Mouse (Mus musculus): ENCODE data around the gene Rnf215.
"Not testable (repeated sequence)": the region's sequence is repeated elsewhere in the genome, so short reads cannot be mapped to it uniquely, and the experiment has no call there.

The Rnf215 gene

DNA sequence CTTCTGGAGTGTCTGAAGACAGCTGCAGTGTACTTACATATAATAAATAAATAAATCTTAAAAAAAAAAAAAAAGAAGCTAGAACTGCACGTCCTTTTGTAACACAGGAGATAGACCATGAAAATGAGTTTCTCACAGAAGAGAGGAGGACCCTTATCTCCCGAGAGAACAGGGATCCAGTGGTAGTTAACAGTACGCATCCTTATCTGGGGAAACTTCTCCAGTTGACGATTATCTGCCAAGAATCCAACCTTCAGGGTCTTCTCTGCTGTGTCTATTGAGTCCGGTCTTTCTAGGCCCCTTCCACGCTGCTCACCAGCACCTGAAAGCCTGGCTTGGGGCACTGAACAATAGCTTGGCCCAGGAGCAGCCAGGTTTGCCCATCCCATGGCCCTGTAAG, 21.0 kb upstream of the Rnf215 start:
- no peak for DNase-seq

DNA sequence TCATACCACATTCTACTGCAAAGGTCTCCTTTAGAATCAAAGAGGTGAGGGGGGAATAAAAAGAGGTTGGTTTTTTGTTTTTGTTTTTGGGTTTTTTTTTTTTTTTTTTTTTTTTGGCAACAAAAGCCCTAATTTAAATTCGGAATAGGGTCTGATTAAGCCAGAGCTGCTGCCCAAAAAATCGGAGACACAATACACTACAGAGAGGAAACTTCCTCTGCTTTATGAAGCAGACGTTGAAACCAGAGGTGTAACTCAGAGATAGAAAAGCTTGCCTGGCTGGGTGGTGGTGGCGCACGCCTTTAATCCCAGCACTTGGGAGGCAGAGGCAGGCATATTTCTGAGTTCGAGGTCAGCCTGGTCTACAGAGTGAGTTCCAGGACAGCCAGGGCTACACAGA, 20.5 kb upstream of the Rnf215 start:
- DNase-seq: not testable (repeated sequence)

DNA sequence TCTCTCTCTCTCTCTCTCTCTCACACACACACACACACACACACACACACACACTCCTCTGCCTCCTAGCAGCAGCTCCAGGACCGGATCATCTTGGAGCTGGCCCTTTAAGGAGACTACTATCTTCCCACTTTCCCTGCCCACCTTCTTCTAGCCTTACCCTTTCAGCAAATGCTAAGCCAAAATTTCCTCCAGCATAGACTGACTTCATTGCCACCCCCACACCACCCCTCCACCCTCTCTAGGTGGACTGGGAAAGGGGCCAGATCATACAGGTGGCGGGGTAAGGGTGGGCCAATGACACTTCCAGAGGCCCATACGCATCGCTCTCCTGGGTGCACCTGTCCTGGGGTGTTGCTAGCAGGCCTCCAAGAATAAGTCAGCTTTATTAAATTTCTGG, 19.6 kb upstream of the Rnf215 start:
- DNase-seq: no peak

DNA sequence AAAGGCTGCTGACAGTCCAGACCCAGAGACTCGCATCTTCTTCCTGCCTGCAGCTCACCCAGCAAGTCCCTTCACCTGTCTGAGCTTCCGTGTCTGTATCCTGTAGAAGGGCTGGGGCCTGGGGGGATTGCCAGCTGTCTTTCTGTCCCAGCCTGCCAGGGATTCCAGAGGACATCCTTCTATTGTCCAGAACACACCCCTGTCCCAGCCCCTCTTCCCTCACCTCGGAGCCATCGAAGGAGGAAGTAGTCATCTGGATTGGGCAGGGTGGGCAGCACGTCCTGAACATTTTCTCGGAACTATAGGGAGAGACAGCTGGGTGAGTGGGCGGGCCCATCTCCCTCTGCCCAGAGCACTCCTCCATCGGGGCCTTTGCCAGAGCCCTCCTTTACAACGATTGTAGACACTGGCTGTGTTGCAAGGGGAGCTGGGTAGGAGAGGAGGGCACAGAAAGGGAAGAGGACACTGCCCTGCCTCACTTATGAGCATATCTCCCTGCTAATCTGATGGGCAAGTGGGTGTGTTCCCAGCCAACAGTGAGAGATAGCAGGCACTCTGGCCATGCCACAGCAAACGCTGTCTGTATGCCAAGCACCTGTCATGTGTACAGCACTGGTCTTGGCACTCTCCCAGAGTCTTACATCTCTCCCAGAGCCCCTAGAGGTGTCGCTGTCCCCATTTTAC, 18.4 kb upstream of the Rnf215 start:
- DNase-seq: no peak

DNA sequence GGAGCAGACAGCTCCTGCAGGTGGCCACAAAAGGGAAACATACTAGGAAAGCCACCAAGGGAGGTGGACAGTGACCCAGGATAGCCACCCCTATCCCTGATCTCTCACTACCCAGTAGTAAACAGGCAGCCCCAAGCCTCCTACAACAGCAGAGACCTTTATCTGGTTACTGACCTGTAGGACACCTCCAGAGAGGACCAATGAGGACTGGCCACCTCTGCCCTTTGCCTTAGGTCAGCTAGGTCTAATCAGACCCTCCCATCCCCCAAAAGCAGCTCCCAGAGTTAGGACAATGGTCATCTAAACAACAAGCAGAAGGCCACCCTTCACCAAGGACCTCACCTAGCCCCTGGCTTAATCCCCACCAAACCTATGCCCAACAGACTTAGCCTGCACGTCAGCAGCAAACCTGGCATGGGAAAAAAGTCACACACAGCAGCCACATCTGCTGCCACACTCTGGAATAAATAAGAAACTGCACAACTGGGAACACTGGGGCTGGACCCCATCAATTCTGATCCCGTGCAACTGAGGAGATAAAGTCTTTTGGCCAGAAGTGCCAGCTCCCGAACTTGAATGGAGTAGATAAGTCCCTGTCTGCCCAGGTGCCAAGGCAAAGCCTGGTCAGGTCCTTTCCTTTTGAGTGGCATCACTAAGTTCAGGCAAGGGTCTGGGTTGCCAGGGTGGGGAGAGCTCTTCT, 17.5 kb upstream of the Rnf215 start:
- no peak for DNase-seq

DNA sequence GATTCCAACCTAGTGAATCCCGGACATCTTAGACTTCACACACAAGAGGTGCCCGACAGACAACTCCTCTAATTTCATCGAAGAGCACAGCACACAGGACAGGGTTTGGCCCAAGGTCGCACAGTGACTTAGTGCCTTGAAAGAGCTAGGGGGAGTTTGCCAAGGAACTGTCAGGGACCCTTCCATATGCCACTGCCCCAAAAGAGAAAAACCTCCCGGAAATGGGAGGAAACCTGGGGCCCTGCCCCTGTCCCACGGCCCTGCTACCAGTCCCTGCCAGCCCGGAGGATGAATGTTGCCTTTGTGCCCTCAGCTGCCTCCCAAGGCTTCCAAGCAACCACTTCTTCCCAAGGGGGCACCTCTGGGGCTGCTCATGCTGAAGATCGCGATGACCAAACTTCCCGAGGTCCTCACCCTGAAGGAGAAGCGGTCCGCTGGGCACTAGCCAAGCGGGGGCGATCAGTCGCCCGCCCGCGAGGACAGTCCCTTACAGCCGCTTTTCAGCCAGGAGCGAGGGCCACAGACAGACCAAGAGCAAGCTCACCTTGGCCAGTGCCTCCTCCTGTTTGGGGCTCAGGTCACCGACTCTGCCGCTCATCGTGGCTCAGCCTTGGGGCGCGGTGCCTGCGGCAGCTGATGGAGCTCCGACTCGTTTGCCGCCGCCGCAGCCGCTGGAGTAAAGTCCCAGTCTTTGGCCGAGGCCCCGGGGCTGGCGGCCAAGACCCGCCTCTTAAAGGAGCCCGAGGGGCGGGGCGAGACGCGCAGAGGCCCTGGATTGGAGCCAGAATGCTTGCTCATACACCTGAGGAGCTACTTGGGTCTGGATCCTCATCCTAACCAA, 16.7 kb upstream of the Rnf215 start:
- peak; percentile 70 to 81 for DNase-seq

DNA sequence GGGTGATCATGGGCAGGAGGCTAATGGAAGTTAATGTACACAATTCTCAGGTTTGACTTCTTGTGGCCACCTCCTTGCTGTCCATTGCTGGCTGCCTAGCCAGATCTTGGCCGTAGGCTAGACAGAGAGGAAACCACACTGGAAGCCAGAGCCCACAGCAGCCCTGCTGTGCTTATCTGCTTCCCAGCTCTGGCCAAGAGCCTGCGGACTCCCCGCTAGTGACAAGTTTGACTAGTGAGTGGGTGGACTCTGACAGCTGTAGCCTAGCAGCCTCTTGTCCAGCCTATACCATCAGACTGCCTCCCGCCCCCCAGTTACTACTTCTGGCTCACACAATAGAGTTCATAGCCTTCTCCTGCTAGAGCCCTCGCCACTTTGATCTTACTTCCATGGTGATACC, 15.4 kb upstream of the Rnf215 start:
- no peak for DNase-seq

DNA sequence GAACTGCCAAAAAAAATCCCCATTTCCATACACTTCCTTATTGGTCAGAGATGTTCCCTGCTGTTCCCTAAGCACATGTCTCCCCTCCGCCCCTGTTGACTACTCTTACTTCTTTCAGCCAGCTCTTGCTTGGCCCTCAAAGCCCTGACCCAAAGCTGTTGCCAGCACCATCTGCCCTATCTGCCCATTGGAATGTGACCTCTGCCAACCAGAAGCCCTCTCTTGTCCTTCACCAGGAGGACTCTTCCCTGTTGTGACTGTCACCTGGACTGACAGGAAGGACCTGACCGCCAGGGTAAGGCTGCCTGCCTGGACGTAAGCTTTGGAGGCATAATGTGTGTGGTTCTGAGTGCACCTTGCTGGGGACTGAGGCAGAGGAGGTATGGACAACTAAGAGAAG, 13.3 kb upstream of the Rnf215 start:
- DNase-seq: no peak

DNA sequence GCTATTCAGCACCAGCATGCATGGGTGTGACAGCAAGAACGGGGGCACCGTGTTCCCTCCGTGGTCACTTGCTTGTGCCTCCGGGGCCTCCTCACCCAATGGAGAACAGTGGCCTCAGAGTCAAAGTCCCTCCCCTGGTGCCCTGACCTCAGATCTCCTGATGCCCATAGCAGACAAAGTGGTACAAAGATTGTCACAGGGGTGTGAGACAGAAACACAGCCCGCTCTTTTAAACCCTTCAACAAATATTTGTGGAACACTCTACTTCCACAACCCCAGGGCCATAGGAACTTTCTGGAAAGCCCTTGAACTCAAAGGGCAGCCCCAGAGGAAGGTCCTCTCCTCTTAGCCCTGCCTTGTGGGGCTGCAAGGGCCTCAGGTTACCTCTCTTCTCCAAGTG, 12.8 kb upstream of the Rnf215 start:
- DNase-seq: no peak

DNA sequence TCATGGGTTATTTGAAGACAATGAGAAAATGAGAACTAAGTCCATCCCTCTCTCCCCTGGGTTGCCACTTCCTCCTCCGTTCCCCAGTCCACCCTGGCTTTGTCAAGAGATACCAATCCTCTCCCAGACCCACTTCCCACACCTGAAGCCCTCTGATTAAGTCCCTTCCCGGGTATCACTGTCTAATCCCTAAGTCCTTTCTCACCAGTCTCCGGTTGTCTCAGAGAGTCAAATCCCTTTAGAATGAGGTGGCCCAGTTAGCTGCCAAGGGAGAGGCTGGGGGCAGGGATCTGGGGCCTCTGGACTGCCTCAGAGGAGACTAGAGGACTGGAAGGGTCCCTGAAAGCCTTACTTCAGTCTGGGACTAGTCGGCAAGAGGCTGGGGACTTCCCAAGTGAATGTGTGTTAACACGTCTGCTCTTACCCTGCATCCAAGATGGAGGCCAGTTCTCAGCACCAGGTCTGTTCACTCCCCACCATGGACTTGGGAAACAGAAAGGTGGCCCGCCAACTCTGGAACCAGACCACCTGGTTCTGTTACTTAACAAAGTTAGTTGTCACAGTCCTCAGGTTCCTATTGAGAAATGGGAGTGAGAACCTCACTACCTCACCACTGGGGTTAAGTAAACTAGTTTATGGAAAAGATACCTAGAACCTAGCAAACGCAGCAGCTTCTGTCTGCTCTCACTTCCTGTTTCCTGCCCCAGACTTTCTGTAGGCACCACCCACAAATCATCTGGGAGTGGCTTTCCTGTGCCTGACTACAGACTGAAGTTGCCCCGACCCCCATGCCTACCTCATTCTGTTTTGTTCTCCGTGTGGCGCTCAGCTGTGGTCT, 12.0 kb upstream of the Rnf215 start, which contains the start of gene Sec14l2:
TSS of gene Sec14l2 (minus strand) at position 674 of the 838 bp plus-strand sequence.
- DNase-seq: no peak

DNA sequence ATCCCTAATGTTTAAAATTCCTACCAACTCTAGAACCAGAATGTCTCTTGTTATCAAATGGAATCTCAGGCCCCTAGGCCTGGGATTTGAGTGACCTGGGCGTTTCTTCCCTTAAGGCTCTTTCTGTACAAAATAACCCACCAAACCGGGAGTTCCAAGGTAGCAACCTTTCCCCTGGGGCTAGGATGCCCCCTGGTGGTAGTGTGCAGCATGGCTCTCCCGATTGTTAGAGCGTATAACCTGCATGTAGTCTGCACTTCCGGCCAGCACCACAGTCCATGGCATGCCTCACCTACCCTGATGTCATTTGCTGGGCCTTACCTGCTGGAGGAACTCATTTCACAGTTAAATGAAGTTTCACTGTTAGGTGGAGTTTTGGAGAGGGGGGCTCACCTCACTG, 11.1 kb upstream of the Rnf215 start:
- peak in 1 of 2 experiments; percentile 55 for DNase-seq

DNA sequence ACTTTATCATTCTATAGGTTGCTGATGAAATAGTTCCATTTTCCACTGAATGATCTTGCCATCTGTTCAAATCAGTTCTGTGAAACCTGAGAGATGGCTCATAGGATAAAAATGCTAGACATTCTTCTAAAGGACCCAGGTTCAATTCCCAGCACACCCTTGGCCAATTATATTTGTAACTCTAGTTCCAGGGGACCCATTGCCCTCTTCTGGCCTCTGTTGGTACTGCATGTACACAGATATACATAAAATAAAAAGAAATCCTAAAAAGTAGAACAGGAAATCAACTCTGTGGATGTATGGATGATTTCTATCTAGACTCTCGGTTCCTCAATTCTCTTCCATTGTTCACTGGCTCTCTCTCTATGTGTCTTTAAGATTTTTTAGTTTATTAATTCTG, 7.9 kb upstream of the Rnf215 start:
- DNase-seq: no peak

DNA sequence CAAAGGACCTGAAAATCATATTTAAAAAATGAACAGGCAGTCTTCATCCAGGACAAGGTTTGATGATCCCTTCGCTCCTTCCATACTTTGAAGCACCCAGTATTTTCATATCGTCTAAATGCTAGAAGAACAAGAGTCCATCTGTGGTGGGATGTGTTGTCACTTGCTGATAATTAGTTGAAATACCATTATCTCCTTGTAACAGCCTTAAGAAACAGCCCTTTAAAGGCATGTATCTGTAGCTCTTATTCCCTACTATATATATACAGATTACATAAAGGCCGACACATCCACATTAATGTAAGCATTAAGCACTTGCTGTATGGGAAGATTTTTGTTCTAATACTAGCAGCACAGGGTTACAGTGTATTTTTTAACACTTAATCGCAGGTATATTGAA, 6.5 kb upstream of the Rnf215 start:
- DNase-seq: not testable (repeated sequence)

DNA sequence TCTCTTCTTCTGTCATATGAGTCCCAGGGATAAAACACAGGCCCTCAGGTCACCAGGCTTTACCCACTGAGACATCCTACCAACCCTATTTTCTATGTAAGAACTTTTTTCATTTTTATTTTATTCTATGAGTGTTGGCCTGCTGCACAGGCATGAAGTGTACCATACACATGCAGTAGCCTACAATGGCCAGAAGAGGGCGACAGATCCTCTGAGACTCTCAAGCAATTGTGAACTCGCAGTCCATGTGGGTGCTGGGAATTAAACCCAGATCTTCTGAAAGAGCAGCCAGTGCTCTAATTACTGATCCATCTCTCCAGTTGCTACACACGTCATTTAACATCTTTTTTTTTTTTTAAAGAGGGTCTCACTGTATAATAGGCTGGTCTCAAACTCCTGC, 1.6 kb upstream of the Rnf215 start:
- no peak for DNase-seq

DNA sequence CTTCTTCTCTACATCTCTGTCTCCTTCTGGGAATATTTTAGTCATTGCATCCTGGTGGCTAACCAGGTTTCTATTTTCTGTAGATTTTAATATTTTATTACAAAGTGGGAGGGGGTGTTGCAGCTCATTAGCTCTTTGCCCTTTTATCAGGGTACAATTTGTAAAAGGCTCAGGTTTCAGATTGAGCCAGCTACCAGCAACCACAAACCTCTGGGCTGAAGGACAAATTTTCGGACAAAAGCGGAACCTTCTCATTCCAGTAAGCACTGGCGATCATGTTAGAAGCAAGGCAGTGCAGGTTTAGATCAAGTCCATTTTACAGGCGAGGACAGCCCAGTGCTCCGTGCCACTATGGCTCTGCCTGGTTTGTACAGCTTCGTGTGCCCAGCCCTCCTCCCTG, 602 bp upstream of the Rnf215 start:
- DNase-seq: no peak

DNA sequence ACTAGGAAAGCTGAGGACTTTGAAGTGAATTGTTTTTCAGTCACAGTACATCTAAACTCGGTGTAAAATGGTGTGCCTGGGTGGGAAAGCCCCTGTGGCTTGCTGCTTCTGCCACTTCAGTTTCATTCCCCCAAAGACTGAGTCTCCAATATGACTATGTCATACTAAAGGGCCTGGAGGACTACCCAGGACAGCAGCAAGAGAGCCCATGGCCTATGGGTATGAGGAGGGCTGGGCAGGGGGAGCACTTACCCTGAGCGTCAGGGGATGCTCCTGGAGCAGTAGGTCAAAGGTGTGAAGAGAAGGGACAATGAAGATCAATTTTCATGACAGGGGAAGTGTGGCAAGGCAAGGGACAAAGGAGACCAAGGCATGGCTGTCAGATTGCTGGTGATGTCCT, 4.0 kb downstream of the Rnf215 start:
- no peak for DNase-seq

DNA sequence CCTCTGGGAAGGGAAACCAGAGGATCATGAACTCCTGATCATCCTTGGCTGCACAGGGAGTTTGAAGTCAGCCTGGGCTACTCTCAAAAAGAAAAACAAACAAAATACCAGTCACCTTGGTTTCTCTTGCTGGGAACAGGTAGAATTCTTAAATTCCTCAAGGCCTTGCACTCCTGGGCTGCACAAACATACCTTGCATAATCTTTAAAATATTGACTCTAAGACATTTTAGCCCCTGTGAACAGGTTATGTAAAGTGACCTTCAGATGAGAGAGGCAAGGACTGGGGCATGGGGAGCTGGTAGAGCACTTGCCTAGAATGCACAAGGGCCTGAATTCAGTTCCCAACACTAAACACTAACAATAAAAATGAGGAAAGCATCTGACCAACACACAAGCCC, 6.5 kb downstream of the Rnf215 start:
- no peak for DNase-seq

DNA sequence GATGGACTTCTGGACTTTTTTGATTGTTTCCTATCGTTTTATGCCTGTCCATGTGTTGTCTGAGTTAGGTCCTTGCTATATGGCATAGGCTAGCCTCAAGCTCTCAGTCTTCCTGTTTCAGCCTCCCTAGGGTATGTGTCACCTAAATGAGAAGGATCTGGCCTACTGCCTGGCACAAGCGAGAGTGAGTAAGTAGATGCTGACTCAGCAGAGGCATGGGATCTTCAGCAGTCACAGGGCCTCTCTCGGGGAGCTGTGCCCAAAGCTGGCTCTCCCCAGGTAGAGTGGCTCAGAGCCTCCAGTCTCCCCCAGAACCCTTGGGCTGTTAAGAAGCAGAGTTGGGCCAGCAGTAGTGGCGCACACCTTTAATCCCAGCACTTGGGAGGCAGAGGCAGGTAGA, 7.3 kb downstream of the Rnf215 start:
- DNase-seq: no peak

DNA sequence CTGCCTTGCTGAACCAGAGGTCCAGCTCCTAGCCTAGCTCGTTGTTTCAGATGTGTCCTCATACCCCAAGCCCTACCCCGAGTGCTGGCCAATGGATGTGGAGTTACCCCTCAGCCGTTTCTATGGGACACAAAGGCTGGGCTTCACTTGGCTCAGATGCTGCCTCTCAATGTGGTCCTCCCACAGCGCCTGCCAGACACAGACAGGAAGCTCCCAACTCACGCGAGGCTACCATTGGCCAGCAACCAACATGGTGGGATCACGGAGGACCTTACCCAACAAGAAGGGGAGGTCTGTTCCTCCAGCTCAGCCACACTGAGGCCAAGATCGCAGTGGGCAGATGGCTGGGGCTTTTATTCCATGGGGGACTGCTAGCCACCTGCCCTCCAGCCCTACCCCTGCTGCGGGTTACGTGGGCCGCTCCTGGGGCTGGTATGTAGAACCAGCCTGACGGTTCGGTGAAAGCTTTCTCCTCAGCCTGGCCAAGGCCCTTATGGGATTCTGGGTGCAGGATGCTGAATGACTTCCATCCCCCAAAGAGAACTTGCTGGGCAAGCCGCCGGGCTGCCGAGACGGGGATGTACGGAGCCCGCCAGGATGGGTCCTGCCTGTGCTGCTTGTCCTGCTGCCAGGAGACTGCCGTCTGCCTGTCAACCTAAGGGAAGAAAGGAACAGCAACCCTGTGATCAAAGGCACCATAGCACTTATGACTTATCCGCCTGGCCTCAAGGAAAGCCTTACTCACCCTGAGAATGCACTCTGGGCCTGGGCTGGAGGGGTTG, 8.5 kb downstream of the Rnf215 start:
- no peak for DNase-seq

DNA sequence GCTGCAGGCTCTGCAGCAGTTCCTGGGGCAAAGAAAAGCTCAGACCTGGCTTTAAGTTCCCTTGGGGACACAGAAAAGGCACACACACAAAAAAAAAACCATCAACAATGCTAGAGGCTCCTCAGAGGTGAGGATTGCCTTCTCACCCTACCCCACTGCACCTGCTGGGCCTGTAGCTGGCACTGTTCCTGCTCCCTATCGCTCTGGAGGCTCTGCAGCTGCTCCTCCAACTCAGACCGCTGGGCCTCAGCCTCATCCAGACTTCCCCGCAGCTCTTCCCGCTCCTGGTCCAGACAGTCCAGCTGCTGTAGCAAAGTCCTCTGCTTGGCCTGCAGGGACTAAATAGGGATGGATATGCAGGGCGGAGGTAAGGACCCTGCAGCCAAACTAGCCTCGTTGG, 11.4 kb downstream of the Rnf215 start:
- DNase-seq: no peak

DNA sequence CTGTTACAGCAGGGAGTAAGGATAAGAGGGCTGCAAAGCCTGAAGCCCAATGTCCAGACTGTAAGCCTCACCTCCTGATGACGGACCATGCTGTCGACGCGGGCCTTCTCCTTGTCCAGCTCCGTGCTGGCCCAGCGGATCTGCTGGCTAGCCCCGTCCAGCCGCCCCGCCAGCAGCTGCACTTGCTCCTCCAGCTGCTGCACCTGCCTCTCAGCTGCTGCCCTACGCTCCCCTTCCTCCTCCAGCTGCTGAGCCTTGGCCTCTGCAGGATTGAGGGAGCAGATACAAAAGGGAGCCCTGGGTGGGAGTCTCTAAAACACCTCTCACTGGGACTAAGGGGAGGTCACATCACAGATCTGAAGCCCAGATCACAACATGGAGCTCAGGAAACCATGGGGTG, 12.1 kb downstream of the Rnf215 start:
- no peak for DNase-seq

DNA sequence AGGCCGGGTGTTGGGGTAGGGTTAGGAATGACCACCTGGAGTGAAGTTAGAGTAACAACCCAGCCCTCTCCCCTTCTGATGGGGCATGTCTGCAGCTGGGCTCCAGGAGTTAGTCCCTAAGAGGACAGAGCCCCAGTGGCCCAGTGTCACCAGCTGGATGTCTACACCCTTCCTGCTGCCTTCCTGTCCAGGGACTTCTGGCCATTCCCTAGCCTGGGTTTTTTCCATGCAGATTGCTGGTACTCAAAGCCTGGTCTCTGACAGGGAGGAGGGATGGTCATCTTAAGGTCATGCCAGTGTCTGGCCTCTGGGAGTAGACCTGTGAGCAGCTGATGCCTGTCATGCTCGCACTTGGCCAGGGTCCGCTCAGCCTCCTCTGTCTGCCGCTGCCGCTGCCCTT, 13.1 kb downstream of the Rnf215 start:
- DNase-seq: peak; percentile 28 to 57
